Mouse (Mus musculus) heart, adult 2 months (tissue): Measurements from ENCODE around the gene Nxph3. TPM values are rescaled to one million over a fixed set of nuclear protein-coding genes. Genes with fewer than 3 reads are reported as not detected.

Source experiments
- DNase-seq, 2 experiments: peaks; one replicate each; pipeline ENCODE4 v3.0.0; 2021
- H3K27ac ChIP-seq: fragments of 200-600 bp; 2 replicates; pipeline ENCODE4 v1.8.1; 2022
- H3K27me3 ChIP-seq: fragments of 200-500 bp; 2 replicates; pipeline ENCODE4 v1.6.1; 2012; ENCODE audit warnings: mild to moderate bottlenecking, low read length, inconsistent platforms, mixed read lengths; ENCODE audit not compliant: control insufficient read depth, insufficient read depth
- H3K36me3 ChIP-seq: fragments of 200-500 bp; 2 replicates; pipeline ENCODE4 v1.6.1; 2012; ENCODE audit warnings: low read length, inconsistent platforms; ENCODE audit not compliant: control insufficient read depth, insufficient read depth
- H3K4me1 ChIP-seq: fragments of 200-500 bp; 2 replicates; pipeline ENCODE4 v1.6.1; 2011; ENCODE audit warnings: low read length; ENCODE audit not compliant: control insufficient read depth, insufficient read depth
- H3K4me3 ChIP-seq: fragments of 200-600 bp; 2 replicates; pipeline ENCODE4 v1.8.1; 2022
- H3K79me2 ChIP-seq: fragments of 200-500 bp; replicated peaks from 2 replicates; pipeline ENCODE4 v1.6.1; 2012; ENCODE audit warnings: mild to moderate bottlenecking, inconsistent platforms, low read length, moderate library complexity, mixed read lengths; ENCODE audit not compliant: control insufficient read depth, insufficient read depth
- H3K9ac ChIP-seq: fragments of 200-500 bp; 2 replicates; pipeline ENCODE4 v1.6.1; 2012; ENCODE audit warnings: low read depth, mild to moderate bottlenecking, control low read depth, inconsistent platforms, low read length, mixed read lengths
- CTCF ChIP-seq: fragments of 200-600 bp; IDR thresholded peaks from 2 replicates; pipeline ENCODE4 v1.8.1; 2022; ENCODE audit warnings: antibody characterized with exemption, mild to moderate bottlenecking, moderate library complexity
- EP300 ChIP-seq: fragments of 200-500 bp; IDR thresholded peaks from 2 replicates; pipeline ENCODE4 v1.6.1; 2011; ENCODE audit warnings: low read depth, low read length, control low read depth; ENCODE audit not compliant: insufficient read depth
- POLR2A ChIP-seq: fragments of 200-500 bp; IDR thresholded peaks from 2 replicates; pipeline ENCODE4 v1.6.1; 2011; ENCODE audit warnings: mild to moderate bottlenecking, low read depth, low read length, control low read depth; ENCODE audit not compliant: insufficient read depth
- WGBS: fragments of 180-500 bp; shearing (Covaris S2); methylation state at CpG from one replicate; pipeline ENCODE4 v1.1.7; 2018; 5-methylcytosine and 5-hydroxymethylcytosine counted together
- intact Hi-C: fragments of 180-260 bp; cut with DNase I; formaldehyde crosslinking; loops from one replicate; pipeline ENCODE4 v1.15.1; 2025
- polyA plus RNA-seq: library from polyadenylated mRNA; depleted of rRNA; stranded (reverse); fragments of >200 nt; gene quantifications from 2 replicates; pipeline ENCODE4 v1.2.3, GENCODE M21; 2012; rRNA removed
- total RNA-seq, 2 experiments: library from RNA; stranded (reverse); gene quantifications; 2 replicates each; pipeline ENCODE4 v1.2.3; 2021

Gene Nxph3
- total and polyA plus RNA-seq, 3 experiments, result 0.55 to 0.73 (median 0.57) TPM

GRCm38 (mm10) chr11:95467731-95468130 lies 46.6 kb downstream of the Nxph3 start:
- DNase-seq, result no peak
- H3K27ac ChIP-seq, result no peak overlapping the region
- no peak overlapping the region for H3K4me3 ChIP-seq
- intact Hi-C loops, result no loop called here
- peaks cover 13% of the 10 kb centered on the region for H3K36me3 ChIP-seq
- H3K9ac ChIP-seq, result no peak overlapping the region
- H3K4me1 ChIP-seq, result no peaks in the 10 kb centered on the region
- H3K79me2 ChIP-seq, result no peaks in the 10 kb centered on the region; the same call in 1 of the 2 replicates
- no peaks in the 10 kb centered on the region for H3K27me3 ChIP-seq
- 87% methylated on average over 1 of the region's 1 CpGs for WGBS
- no peak for TF ChIP-seq POLR2A
- no peak for TF ChIP-seq CTCF
- no peak for TF ChIP-seq EP300

GRCm38 (mm10) chr11:95462168-95462567 lies 52.2 kb downstream of the Nxph3 start:
- WGBS, result 95% methylated on average over 3 of the region's 3 CpGs

GRCm38 (mm10) chr11:95460872-95461271 lies 53.5 kb downstream of the Nxph3 start:
- Histone ChIP-seq H3K9ac (no peak overlapping the region), H3K4me1 (peaks cover 3% of the 10 kb centered on the region), H3K79me2 (peaks cover 3% of the 10 kb centered on the region; the same call in 1 of the 2 replicates), H3K27ac (no peak overlapping the region), H3K27me3 (no peaks in the 10 kb centered on the region), H3K36me3 (peaks cover 9% of the 10 kb centered on the region; the same call in 1 of the 2 replicates), H3K4me3 (no peak overlapping the region)
- 84% methylated on average over 2 of the region's 2 CpGs for WGBS
- intact Hi-C loops, result no loop called here
- no peak for DNase-seq
- TF ChIP-seq EP300, result no peak
- no peak for TF ChIP-seq CTCF
- TF ChIP-seq POLR2A, result no peak

More at GRCm38 (mm10) chr11:95462168-95462567, 52.2 kb downstream of the Nxph3 start:
- Histone ChIP-seq H3K27ac (no peak overlapping the region), H3K79me2 (peaks cover 3% of the 10 kb centered on the region; the same call in 1 of the 2 replicates), H3K36me3 (peaks cover 6% of the 10 kb centered on the region; the same call in 1 of the 2 replicates), H3K4me1 (peaks cover 3% of the 10 kb centered on the region), H3K9ac (no peak overlapping the region), H3K27me3 (no peaks in the 10 kb centered on the region), H3K4me3 (no peak overlapping the region)
- intact Hi-C loops, result no loop called here
- DNase-seq, result no peak
- TF ChIP-seq POLR2A, result no peak
- TF ChIP-seq EP300, result no peak
- TF ChIP-seq CTCF, result no peak

Other genes starting within 250 kb of the Nxph3 start
- 10 to 100 TPM; 25.9 to 28.6 TPM for gene Kat7, start 204.3 kb downstream of the Nxph3 start, total RNA-seq
- gene Kat7, start 204.3 kb downstream of the Nxph3 start, polyA plus RNA-seq, result 19.8 and 31.4 TPM in 2 replicates
- 1 to 10 TPM; 8.6 to 10.0 TPM for gene Fam117a, start 177.6 kb downstream of the Nxph3 start, total RNA-seq
- 9.1 and 19.0 TPM in 2 replicates for gene Fam117a, start 177.6 kb downstream of the Nxph3 start, polyA plus RNA-seq
- 10 to 100 TPM; 34.2 to 41.3 TPM for gene Slc35b1, start 129.9 kb downstream of the Nxph3 start, total RNA-seq
- 47.2 and 74.2 TPM in 2 replicates for gene Slc35b1, start 129.9 kb downstream of the Nxph3 start, polyA plus RNA-seq
- 100 to 1,000 TPM; 155 to 170 TPM for gene Spop, start 100.5 kb downstream of the Nxph3 start, total RNA-seq
- 69.3 and 112 TPM in 2 replicates for gene Spop, start 100.5 kb downstream of the Nxph3 start, polyA plus RNA-seq
- 1 to 10 TPM in 1 of 2 experiments, under 1 TPM in 1; 0.26 to 1.0 TPM for gene Ngfr, start 73.2 kb upstream of the Nxph3 start, total RNA-seq
- gene Ngfr, start 73.2 kb upstream of the Nxph3 start, polyA plus RNA-seq, result 2.2 and 2.7 TPM in 2 replicates
- 100 to 1,000 TPM; 358 to 383 TPM for gene Phb, start 152.4 kb upstream of the Nxph3 start, total RNA-seq
- 281 and 456 TPM in 2 replicates for gene Phb, start 152.4 kb upstream of the Nxph3 start, polyA plus RNA-seq
- 10 to 100 TPM; 47.6 to 54.4 TPM for gene Zfp652, start 198.1 kb upstream of the Nxph3 start, total RNA-seq
- 16.1 and 22.3 TPM in 2 replicates for gene Zfp652, start 198.1 kb upstream of the Nxph3 start, polyA plus RNA-seq
- under 1 TPM; 0.26 to 0.30 TPM for gene B130006D01Rik, start 209.0 kb upstream of the Nxph3 start, total RNA-seq
- gene B130006D01Rik, start 209.0 kb upstream of the Nxph3 start, polyA plus RNA-seq, result 0.06 and 0.15 TPM in 2 replicates